Mouse (Mus musculus): ENCODE measurements around the gene Pik3r3.
A peak's percentile ranks its signal among the peaks of the same experiment; 100 is the strongest.
"Not testable (repeated sequence)": the region's sequence is repeated elsewhere in the genome, so short reads cannot be mapped to it uniquely, and the experiment has no call there.

Pik3r3 gene

GRCm38 (mm10) chr4:116221140-116221851 lies at the start of gene Pik3r3:
TSS of gene Pik3r3 (plus strand) at chr4:116221618.
- peak; percentile 97 to 99 for DNase-seq (ENCODE audit: low spot score in 2 of 2)

- no peak for DNase-seq (ENCODE audit: low spot score in 2 of 2)
These were observed 48.3 kb upstream of the Pik3r3 start, which contains the start of the genes 1700042G07Rik and Gm49337 for GRCm38 (mm10) chr4:116173072-116173471. TSS of gene 1700042G07Rik (plus strand) at chr4:116173372. TSS of gene Gm49337 (plus strand) at chr4:116173384.

- no peak for DNase-seq (ENCODE audit: low spot score in 2 of 2)
These were observed 47.7 kb upstream of the Pik3r3 start for GRCm38 (mm10) chr4:116173752-116174151.

GRCm38 (mm10) chr4:116174466-116175116 lies 46.8 kb upstream of the Pik3r3 start:
- no peak for DNase-seq (ENCODE audit: low spot score in 2 of 2)

- no peak for DNase-seq (ENCODE audit: low spot score in 2 of 2)
These were observed 46.3 kb upstream of the Pik3r3 start for GRCm38 (mm10) chr4:116175136-116175535.

- peak; percentile 62 to 66 for DNase-seq (ENCODE audit: low spot score in 2 of 2)
These were observed 45.5 kb upstream of the Pik3r3 start for GRCm38 (mm10) chr4:116175711-116176542.

GRCm38 (mm10) chr4:116176543-116176988 lies 44.9 kb upstream of the Pik3r3 start:
- peak in 1 of 2 experiments; percentile 81 for DNase-seq (ENCODE audit: low spot score in 2 of 2)

- DNase-seq (ENCODE audit: low spot score in 2 of 2), result no peak
These were observed 44.3 kb upstream of the Pik3r3 start for GRCm38 (mm10) chr4:116177140-116177539.

- DNase-seq (ENCODE audit: low spot score in 2 of 2), result no peak
These were observed 39.3 kb upstream of the Pik3r3 start for GRCm38 (mm10) chr4:116182079-116182478.

- DNase-seq (ENCODE audit: low spot score in 2 of 2), result peak in 1 of 2 experiments; percentile 26
These were observed 38.7 kb upstream of the Pik3r3 start for GRCm38 (mm10) chr4:116182745-116183144.

GRCm38 (mm10) chr4:116185083-116185482 lies 36.3 kb upstream of the Pik3r3 start:
- DNase-seq (ENCODE audit: low spot score in 2 of 2), result no peak

GRCm38 (mm10) chr4:116192286-116192835 lies 29.1 kb upstream of the Pik3r3 start:
- no peak for DNase-seq (ENCODE audit: low spot score in 2 of 2)

- DNase-seq (ENCODE audit: low spot score in 2 of 2), result no peak
These were observed 27.6 kb upstream of the Pik3r3 start for GRCm38 (mm10) chr4:116193583-116194383.

- DNase-seq (ENCODE audit: low spot score in 2 of 2), result no peak
These were observed 23.0 kb upstream of the Pik3r3 start for GRCm38 (mm10) chr4:116198422-116198821.

GRCm38 (mm10) chr4:116204422-116204821 lies 17.0 kb upstream of the Pik3r3 start:
- no peak for DNase-seq (ENCODE audit: low spot score in 2 of 2)

GRCm38 (mm10) chr4:116206531-116206930 lies 14.9 kb upstream of the Pik3r3 start:
- no peak for DNase-seq (ENCODE audit: low spot score in 2 of 2)

- DNase-seq (ENCODE audit: low spot score in 2 of 2), result no peak
These were observed 12.5 kb upstream of the Pik3r3 start for GRCm38 (mm10) chr4:116208891-116209290.

GRCm38 (mm10) chr4:116215895-116216605 lies 5.4 kb upstream of the Pik3r3 start:
- no peak for DNase-seq (ENCODE audit: low spot score in 2 of 2)

- peak in 1 of 2 experiments; percentile 25 for DNase-seq (ENCODE audit: low spot score in 2 of 2)
These were observed 4.4 kb upstream of the Pik3r3 start for GRCm38 (mm10) chr4:116217046-116217445.

- DNase-seq (ENCODE audit: low spot score in 2 of 2), result not testable (repeated sequence)
These were observed 3.8 kb upstream of the Pik3r3 start for GRCm38 (mm10) chr4:116217661-116218060.

Data from left cerebral cortex, adult 9 months (tissue).